Mouse (Mus musculus) stomach, embryonic 15.5 days (tissue): ENCODE measurements around the gene Gm20696. TPM values are rescaled to one million over a fixed set of nuclear protein-coding genes. Genes with fewer than 3 reads are reported as not detected.
A peak's percentile ranks its signal among the peaks of the same experiment; 100 is the strongest.

ENCODE experiments used
- ATAC-seq: fragments of 200-750 bp; cut with Nextera tagmentation; 2 replicates; pipeline ENCODE4 v1.8.0; 2017; ENCODE audit warnings: low read depth, moderate number of reproducible peaks, moderate TSS enrichment; ENCODE audit not compliant: insufficient read depth, low FRiP score
- H3K27ac ChIP-seq: fragments of 300-500 bp; sonication (generic); 2 replicates; pipeline ENCODE4 v1.5.1; 2015; ENCODE audit warnings: mild to moderate bottlenecking, inconsistent platforms
- H3K27me3 ChIP-seq: fragments of 300-500 bp; sonication (generic); replicated peaks from 2 replicates; pipeline ENCODE4 v1.6.1; 2015; ENCODE audit warnings: inconsistent platforms
- H3K36me3 ChIP-seq: fragments of 300-500 bp; sonication (generic); 2 replicates; pipeline ENCODE4 v1.6.1; 2015; ENCODE audit warnings: inconsistent platforms
- H3K4me1 ChIP-seq: fragments of 300-500 bp; sonication (generic); 2 replicates; pipeline ENCODE4 v1.6.1; 2015; ENCODE audit warnings: inconsistent platforms
- H3K4me2 ChIP-seq: fragments of 300-500 bp; sonication (generic); 2 replicates; pipeline ENCODE4 v1.6.1; 2015; ENCODE audit warnings: mild to moderate bottlenecking, inconsistent platforms
- H3K4me3 ChIP-seq: fragments of 300-500 bp; sonication (generic); replicated peaks from 2 replicates; pipeline ENCODE4 v1.5.1; 2015; ENCODE audit warnings: inconsistent platforms
- H3K9ac ChIP-seq: fragments of 300-500 bp; sonication (generic); 2 replicates; pipeline ENCODE4 v1.6.1; 2015; ENCODE audit warnings: inconsistent platforms
- H3K9me3 ChIP-seq: fragments of 300-500 bp; sonication (generic); 2 replicates; pipeline ENCODE4 v1.6.1; 2016; ENCODE audit warnings: inconsistent platforms
- WGBS: fragments of 180-500 bp; shearing (Covaris S2); methylation state at CpG from one replicate; pipeline ENCODE4 v1.1.7; 2015; 5-methylcytosine and 5-hydroxymethylcytosine counted together
- polyA plus RNA-seq: library from polyadenylated mRNA; unstranded; fragments of >200 nt; fragmentation: Nextera tagmentation; extraction: Ambion mirVana; gene quantifications from 2 replicates; pipeline ENCODE4 v1.2.1, GENCODE M21; 2015

Gene Gm20696
- polyA plus RNA-seq, 1 experiment from 2014 or later: 4.6 TPM

DNA sequence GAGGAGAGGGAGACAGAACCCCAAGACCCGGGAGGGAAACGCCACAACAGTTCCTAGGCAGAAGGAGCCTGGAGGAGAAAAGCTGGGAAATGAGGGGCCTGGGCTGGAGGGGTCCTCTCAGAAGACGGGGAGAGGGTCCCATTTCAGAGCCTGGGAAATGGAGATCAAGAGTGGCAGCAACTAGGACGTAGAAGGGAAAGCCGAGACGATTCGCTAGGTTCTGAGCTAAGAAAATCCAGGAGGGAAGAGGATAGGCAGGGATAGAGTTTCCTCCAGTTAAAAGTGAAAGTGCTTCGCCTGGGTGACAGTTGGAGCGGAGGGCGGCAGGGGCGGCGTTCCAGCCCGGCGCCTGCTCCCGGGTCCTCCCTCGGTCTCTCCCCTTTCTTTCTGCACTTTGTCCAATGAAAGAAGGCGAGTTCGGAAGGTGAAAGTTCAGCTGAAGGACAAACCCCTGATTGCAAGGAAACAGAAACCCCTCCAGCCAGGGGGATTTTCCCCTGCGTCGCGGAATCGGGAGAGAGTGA is 143.4 kb downstream of the Gm20696 start:
- Histone ChIP-seq H3K27ac (peak overlapping the region; percentile 100), H3K36me3 (peaks cover 5% of the 10 kb centered on the region; the same call in 1 of the 2 replicates), H3K4me1 (no peaks in the 10 kb centered on the region), H3K9me3 (no peaks in the 10 kb centered on the region), H3K4me2 (peak overlapping the region; percentile 80), H3K27me3 (no peaks in the 10 kb centered on the region), H3K9ac (peak overlapping the region; percentile 71), H3K4me3 (peak overlapping the region; percentile 87)
- 0% methylated on average over 22 of the region's 22 CpGs for WGBS
- peak; percentile 37; the same call in 1 of the 2 replicates for ATAC-seq

DNA sequence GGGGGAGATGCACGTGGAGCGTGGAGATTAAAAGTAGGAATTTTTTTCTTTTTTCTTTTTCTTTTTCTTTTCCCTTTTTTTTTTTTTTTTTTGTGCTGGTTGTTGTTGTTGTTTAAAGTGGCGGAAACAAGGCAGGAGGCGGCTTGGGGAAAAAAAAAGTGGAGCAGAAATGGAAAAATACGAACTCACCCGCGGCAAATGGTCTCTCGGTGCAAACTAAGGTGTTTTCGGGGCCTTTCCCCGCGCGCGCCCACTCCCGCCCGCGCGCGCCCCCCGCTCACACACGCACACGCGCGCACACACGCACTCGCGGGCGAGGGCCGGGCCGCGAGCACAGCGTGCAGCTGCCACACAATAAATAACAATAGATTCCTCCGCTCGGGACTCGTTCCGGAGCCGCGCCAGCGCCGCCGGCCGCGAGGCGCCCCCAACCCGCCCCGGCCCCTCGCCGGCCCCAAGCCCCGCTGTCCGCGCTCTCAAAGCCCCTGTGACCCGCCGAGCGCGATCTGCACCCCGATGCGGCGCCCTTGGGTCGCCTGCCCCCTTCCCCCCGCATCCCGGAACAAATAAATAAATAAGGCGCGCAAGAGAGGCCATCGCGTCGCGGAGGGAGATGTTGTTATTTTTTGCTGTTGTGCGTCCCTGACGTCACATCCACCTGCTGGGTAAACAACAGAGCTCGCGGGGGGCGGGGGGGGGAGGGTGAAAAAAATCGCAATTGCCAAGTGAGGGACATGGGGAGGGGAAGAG is 144.1 kb downstream of the Gm20696 start, which contains the start of gene Foxp1:
Gene Foxp1 (minus strand): TSS at position 363 of the 750 bp plus-strand sequence.
- no peak; the same call in 1 of the 2 replicates for ATAC-seq

GRCm38 (mm10) chr6:99521641-99522358 is 144.8 kb downstream of the Gm20696 start:
- no peaks in the 10 kb centered on the region for H3K9me3 ChIP-seq
- under 1% methylated on average over 63 of the region's 64 CpGs for WGBS
- ATAC-seq: 0 out of 2 replicates have a peak, but pooled peaks have one; percentile 2

More for the DNA sequence above, 144.1 kb downstream of the Gm20696 start, which contains the start of gene Foxp1:
- peak within 1 kb of the TSS; percentile 100 for H3K27ac ChIP-seq
- H3K36me3 ChIP-seq: peaks cover 5% of the 10 kb centered on the region; the same call in 1 of the 2 replicates
- no peaks in the 10 kb centered on the region for H3K9me3 ChIP-seq
- H3K4me3 ChIP-seq: peak within 1 kb of the TSS; percentile 87
- no peaks in the 10 kb centered on the region for H3K27me3 ChIP-seq
- under 1% methylated on average over 71 of the region's 72 CpGs for WGBS
- no peaks in the 10 kb centered on the region for H3K4me1 ChIP-seq
- peak within 1 kb of the TSS; percentile 80 for H3K4me2 ChIP-seq
- peak within 1 kb of the TSS; percentile 71 for H3K9ac ChIP-seq

GRCm38 (mm10) chr6:99521038-99521640 is 145.5 kb downstream of the Gm20696 start:
- peak overlapping the region; percentile 100 for H3K27ac ChIP-seq
- peak overlapping the region; percentile 87 for H3K4me3 ChIP-seq
- WGBS: under 1% methylated on average over 52 of the region's 54 CpGs
- peak overlapping the region; percentile 71 for H3K9ac ChIP-seq
- 0 out of 2 replicates have a peak, but pooled peaks cover under 1% of the 10 kb centered on the region for H3K4me1 ChIP-seq
- H3K27me3 ChIP-seq: no peaks in the 10 kb centered on the region
- peak; percentile 76 for ATAC-seq
- H3K9me3 ChIP-seq: no peaks in the 10 kb centered on the region
- H3K36me3 ChIP-seq: no peaks in the 10 kb centered on the region
- H3K4me2 ChIP-seq: peak overlapping the region; percentile 80

More at GRCm38 (mm10) chr6:99521641-99522358, 144.8 kb downstream of the Gm20696 start:
- Histone ChIP-seq H3K27ac (peak overlapping the region; percentile 100), H3K36me3 (no peaks in the 10 kb centered on the region), H3K4me3 (peak overlapping the region; percentile 87), H3K9ac (peak overlapping the region; percentile 71), H3K4me1 (no peaks in the 10 kb centered on the region), H3K4me2 (peak overlapping the region; percentile 80), H3K27me3 (no peaks in the 10 kb centered on the region)

GRCm38 (mm10) chr6:99520676-99521037 is 145.9 kb downstream of the Gm20696 start:
- no peaks in the 10 kb centered on the region for H3K9me3 ChIP-seq
- H3K4me1 ChIP-seq: 0 out of 2 replicates have a peak, but pooled peaks cover 4% of the 10 kb centered on the region
- H3K27ac ChIP-seq: peak overlapping the region; percentile 100
- H3K36me3 ChIP-seq: no peaks in the 10 kb centered on the region
- WGBS: under 1% methylated on average over 27 of the region's 27 CpGs
- ATAC-seq: no peak
- H3K4me2 ChIP-seq: peak overlapping the region; percentile 80
- H3K4me3 ChIP-seq: peak overlapping the region; percentile 87
- no peaks in the 10 kb centered on the region for H3K27me3 ChIP-seq
- peak overlapping the region; percentile 71 for H3K9ac ChIP-seq

- H3K9ac ChIP-seq: peak overlapping the region; percentile 71
- no peaks in the 10 kb centered on the region for H3K27me3 ChIP-seq
- 0 out of 2 replicates have a peak, but pooled peaks cover 4% of the 10 kb centered on the region for H3K4me1 ChIP-seq
- H3K4me3 ChIP-seq: peak overlapping the region; percentile 87
- ATAC-seq: no peak
- H3K9me3 ChIP-seq: no peaks in the 10 kb centered on the region
- H3K36me3 ChIP-seq: no peaks in the 10 kb centered on the region
- peak overlapping the region; percentile 100 for H3K27ac ChIP-seq
- peak overlapping the region; percentile 80 for H3K4me2 ChIP-seq
- WGBS: 6% methylated on average over 38 of the region's 38 CpGs
Measured at GRCm38 (mm10) chr6:99519806-99520675, 146.6 kb downstream of the Gm20696 start.

GRCm38 (mm10) chr6:99519052-99519451 is 147.5 kb downstream of the Gm20696 start:
- peak overlapping the region; percentile 80 for H3K4me2 ChIP-seq
- no peaks in the 10 kb centered on the region for H3K36me3 ChIP-seq
- H3K9me3 ChIP-seq: no peaks in the 10 kb centered on the region
- 0 out of 2 replicates have a peak, but pooled peaks cover 4% of the 10 kb centered on the region for H3K4me1 ChIP-seq
- no peaks in the 10 kb centered on the region for H3K27me3 ChIP-seq
- WGBS: 33% methylated on average over 4 of the region's 4 CpGs
- H3K27ac ChIP-seq: peak overlapping the region; percentile 100; the same call in 1 of the 2 replicates
- peak overlapping the region; percentile 24 for H3K4me3 ChIP-seq
- H3K9ac ChIP-seq: no peak overlapping the region
- no peak for ATAC-seq

DNA sequence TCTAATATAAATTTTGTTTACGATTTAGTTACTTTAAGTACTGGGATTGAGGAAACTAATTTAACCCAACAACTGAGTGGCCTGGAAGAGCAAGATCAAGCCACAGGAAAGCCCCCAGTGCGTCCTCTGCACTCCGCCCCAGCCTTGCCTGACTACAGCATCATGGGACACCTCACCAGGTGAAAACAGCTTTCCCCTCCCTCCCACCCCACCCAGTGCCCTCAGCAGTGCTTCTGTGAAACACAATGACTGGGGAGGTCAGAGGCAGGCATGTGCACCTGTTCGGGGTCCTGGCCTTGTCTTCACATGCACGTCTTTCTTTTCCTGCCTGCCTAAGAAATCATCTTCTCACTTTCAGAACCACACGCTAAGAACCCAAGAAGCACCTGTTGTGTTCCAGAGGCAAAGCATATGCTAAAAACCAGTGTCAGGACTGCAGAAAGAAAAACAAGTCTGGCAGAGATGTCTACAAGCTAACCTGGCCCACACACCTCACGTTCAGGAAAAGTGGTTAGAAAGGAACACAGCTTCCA is 150.9 kb downstream of the Gm20696 start:
- Histone ChIP-seq H3K27ac (no peak overlapping the region), H3K9me3 (no peaks in the 10 kb centered on the region), H3K9ac (no peak overlapping the region), H3K4me1 (peaks cover 12% of the 10 kb centered on the region; the same call in 1 of the 2 replicates), H3K4me3 (no peak overlapping the region), H3K4me2 (no peak overlapping the region), H3K27me3 (no peaks in the 10 kb centered on the region), H3K36me3 (no peaks in the 10 kb centered on the region)
- ATAC-seq: no peak
- WGBS: 73% methylated on average over 7 of the region's 7 CpGs

DNA sequence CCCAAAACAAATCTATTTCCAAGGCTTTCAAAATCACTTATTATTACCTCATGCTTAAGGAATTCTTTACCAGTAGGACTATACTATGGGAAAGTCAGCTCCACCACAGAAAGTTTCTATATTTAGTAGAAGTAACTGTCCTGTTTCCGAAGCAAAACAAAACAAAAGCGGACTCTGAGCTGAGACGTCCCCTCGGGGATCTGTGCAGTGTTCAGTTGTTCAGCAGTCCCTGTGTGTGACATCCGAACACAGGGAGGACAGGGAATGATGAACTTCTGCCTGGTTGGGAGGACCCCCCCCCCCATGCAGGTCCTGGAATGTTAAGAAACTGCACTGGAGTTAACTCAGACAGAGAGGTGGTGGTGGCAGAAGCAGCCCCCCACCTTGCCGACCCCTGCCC is 154.7 kb downstream of the Gm20696 start:
- 35% methylated on average over 6 of the region's 6 CpGs for WGBS
- Histone ChIP-seq H3K4me1 (peaks cover 18% of the 10 kb centered on the region; the same call in 1 of the 2 replicates), H3K9me3 (no peaks in the 10 kb centered on the region), H3K9ac (no peak overlapping the region), H3K36me3 (no peaks in the 10 kb centered on the region), H3K4me2 (peak overlapping the region; percentile 32), H3K4me3 (no peak overlapping the region), H3K27me3 (no peaks in the 10 kb centered on the region), H3K27ac (0 out of 2 replicates have a peak overlapping the region, but pooled peaks have one; percentile 9)
- ATAC-seq: no peak

DNA sequence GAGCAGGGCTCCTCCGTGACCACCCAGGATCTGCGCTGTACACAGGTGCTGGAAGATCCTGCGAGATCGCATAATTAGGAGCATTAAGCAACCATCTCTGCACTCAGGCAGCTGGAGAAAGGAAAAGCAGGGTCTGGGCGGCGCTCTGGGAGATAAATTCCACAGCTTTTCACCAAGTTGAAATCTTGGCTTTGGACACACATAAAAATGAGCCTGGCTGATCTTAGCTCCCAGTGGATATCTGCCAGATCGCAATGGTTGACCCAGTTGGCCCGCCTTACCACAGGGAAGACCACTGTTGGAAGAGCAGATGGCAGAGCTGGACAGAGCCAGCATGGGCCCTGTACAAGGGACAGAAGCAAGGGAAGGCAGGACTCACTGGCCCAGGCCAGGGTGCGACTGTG is 157.4 kb downstream of the Gm20696 start:
- 79% methylated on average over 9 of the region's 9 CpGs for WGBS

More for the DNA sequence above, 157.4 kb downstream of the Gm20696 start:
- Histone ChIP-seq H3K27ac (no peak overlapping the region), H3K4me2 (no peak overlapping the region), H3K9ac (no peak overlapping the region), H3K4me1 (peaks cover 14% of the 10 kb centered on the region; the same call in 1 of the 2 replicates), H3K36me3 (0 out of 2 replicates have a peak, but pooled peaks cover 3% of the 10 kb centered on the region), H3K9me3 (no peaks in the 10 kb centered on the region), H3K4me3 (no peak overlapping the region), H3K27me3 (no peaks in the 10 kb centered on the region)
- no peak for ATAC-seq
